Mouse (Mus musculus) liver, postnatal 0 days (tissue): ENCODE results near the gene Hunk.

Source experiments
- CTCF ChIP-seq: sonication (generic); IDR thresholded peaks from 2 replicates; pipeline ENCODE4 v1.5.1; 2016; ENCODE audit warnings: antibody characterized with exemption, low read depth
- EP300 ChIP-seq: IDR thresholded peaks from 2 replicates; pipeline ENCODE4 v1.6.1; 2016; ENCODE audit warnings: antibody characterized with exemption, low read depth, mild to moderate bottlenecking

DNA sequence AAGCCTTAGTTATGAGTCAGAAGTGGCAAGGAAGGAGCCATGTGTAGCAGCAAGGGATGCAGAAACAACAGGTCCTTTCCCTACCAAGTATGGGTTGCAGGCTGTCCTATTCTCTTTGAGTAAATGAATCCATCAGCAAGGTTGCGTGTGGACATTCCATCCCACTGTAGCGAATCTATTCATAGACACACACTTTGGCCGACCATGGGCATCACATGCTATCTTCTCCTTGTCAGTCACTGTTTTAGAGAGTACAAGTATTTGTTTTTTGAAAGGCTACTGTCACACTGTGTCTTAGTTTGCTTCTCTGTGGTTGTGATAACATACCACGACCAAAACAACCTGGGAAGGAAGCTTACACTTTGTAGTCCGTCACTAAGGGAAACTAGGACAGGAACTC is 44.7 kb upstream of the Hunk start:
- no peak for TF ChIP-seq CTCF
- no peak for TF ChIP-seq EP300
